Mouse (Mus musculus) lung, adult 10 weeks (tissue): ENCODE results near the gene Gm21778. TPM values are rescaled to one million over a fixed set of nuclear protein-coding genes. Genes with fewer than 3 reads are reported as not detected.

Source experiments
- polyA plus RNA-seq: library from polyadenylated mRNA; stranded (reverse); fragments of 350-450 nt; fragmentation: Illumina TruSeq; extraction: RNeasy Lipid Tissue Mini Kit (QIAGEN cat#74804); gene quantifications from one replicate; pipeline ENCODE4 v1.2.3, GENCODE M21; 2014; ENCODE audit warnings: low read depth, low replicate concordance; ENCODE audit not compliant: insufficient read depth

The Gm21778 gene
- polyA plus RNA-seq: not detected

GRCm38 (mm10) chrY:5942160-5942559 is at the start of gene Gm21778:
Gene Gm21778, plus strand, starts transcription at chrY:5942460.

Other genes starting within 250 kb of the Gm21778 start
- gene Gm20914, start 216.5 kb upstream of the Gm21778 start, polyA plus RNA-seq: not detected
- gene Gm28171, start 149.1 kb upstream of the Gm21778 start, polyA plus RNA-seq: not detected